Mouse (Mus musculus): ENCODE measurements around the gene Cox14. TPM values are rescaled to one million over a fixed set of nuclear protein-coding genes. Genes with fewer than 3 reads are reported as not detected.
"Not testable (repeated sequence)": the region's sequence is repeated elsewhere in the genome, so short reads cannot be mapped to it uniquely, and the experiment has no call there.

Cox14 gene
- polyA plus RNA-seq, 1 experiment from 2014 or later: 80.5 TPM

DNA sequence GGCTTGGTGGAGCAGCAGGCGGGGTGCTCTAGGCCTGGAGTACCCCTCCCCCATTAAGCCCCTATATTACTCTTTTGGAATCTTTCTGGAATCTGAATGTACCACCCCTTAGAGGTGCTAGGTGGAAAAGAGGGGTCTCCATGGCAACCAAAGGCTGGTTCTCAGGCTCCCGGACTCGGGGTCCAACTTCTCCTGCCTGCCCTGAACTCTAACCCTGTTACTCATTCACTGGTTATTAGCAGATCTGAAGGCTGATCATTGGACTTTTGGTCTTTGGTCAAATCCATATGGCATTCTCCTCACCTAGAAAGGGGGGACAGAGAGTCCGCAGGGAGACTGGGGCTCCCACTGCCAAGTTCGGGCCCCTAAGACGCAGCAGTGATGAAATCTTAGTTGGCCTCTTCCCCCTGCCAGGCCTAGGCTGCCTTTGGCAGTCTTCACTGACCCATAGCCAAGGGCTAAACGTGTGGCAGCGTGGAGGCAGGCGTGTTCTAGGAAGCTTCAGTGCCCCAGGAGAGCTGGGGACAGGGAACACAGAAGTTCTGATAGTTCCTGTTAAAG lies 6.9 kb upstream of the Cox14 start:
- Histone ChIP-seq H3K9me3 (replicated peaks) (no peaks in the 10 kb centered on the region), H3K4me1 (replicated peaks) (peaks cover 44% of the 10 kb centered on the region), H3K4me3 (replicated peaks) (peak overlapping the region; percentile 27; the same call in 1 of the 2 replicates), H3K4me2 (peak overlapping the region; percentile 34), H3K27me3 (no peaks in the 10 kb centered on the region), H3K36me3 (peaks cover 13% of the 10 kb centered on the region), H3K27ac (peak overlapping the region; percentile 63), H3K9ac (no peak overlapping the region)
- no peak for ATAC-seq (ENCODE audit: low read depth)
- 65% methylated on average over 9 of the region's 9 CpGs for WGBS (ENCODE audit: insufficient replicate concordance)
- DNase-seq: no peak

DNA sequence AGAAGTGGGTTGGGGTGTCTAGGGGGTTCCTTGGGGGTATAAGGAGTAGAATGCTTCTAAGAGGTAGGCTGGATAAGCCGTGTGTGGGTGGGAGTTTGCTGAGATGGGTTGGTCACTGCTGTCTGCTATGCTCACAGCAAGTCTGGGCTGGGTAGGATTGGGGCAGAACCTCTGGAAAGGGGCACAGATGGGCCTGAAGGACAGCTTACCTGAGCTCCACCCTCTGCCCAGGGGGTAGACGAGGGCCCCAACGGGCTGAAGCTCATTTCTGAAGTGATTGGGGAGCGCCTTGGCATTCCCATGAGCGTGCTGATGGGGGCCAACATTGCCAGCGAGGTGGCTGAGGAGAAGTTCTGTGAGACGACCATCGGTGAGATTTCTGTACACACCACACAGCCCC lies 5.6 kb upstream of the Cox14 start:
- WGBS (ENCODE audit: insufficient replicate concordance): 59% methylated on average over 8 of the region's 8 CpGs
- H3K9ac ChIP-seq: no peak overlapping the region
- peaks cover 57% of the 10 kb centered on the region for H3K4me1 ChIP-seq (replicated peaks)
- ATAC-seq (ENCODE audit: low read depth): no peak
- no peak overlapping the region for H3K4me3 ChIP-seq (replicated peaks)
- H3K27me3 ChIP-seq: no peaks in the 10 kb centered on the region; the same call in 1 of the 2 replicates
- H3K27ac ChIP-seq: no peak overlapping the region
- DNase-seq: no peak
- no peak overlapping the region for H3K4me2 ChIP-seq
- no peaks in the 10 kb centered on the region for H3K9me3 ChIP-seq (replicated peaks)
- H3K36me3 ChIP-seq: peaks cover 6% of the 10 kb centered on the region; the same call in 1 of the 2 replicates

DNA sequence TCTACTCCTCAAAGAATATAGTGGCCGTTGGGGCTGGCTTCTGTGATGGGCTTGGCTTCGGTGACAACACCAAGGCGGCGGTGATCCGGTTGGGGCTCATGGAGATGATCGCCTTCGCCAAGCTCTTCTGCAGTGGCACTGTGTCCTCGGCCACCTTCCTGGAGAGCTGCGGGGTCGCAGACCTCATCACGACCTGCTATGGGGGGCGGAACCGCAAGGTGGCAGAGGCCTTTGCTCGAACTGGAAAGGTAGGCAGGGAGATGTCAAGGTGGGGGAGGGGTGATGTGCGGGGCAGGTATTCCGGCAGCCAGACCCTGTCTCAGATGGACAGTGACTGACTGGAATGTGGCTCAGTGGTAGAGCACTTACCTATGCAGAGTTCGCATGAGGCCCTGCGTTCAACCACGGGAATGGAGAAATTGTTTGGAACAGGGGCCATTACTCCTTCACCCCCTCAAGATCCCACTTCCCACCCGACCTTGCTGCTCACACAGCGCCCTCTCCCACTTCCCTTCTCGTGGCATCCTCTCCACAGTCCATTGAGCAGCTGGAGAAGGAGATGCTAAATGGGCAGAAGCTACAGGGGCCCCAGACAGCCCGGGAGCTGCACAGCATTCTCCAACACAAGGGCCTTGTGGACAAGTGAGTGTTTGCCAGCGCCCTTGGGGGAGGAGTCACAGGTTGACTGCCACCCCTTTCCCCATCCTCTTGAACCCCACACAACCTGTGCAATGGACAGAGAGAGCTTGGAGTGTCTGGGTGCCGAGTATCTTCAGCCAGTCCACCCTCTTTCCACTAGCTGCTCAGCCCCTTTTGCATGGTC lies 3.3 kb upstream of the Cox14 start:
- Histone ChIP-seq H3K27ac (no peak overlapping the region), H3K36me3 (peaks cover 6% of the 10 kb centered on the region; the same call in 1 of the 2 replicates), H3K9me3 (replicated peaks) (no peaks in the 10 kb centered on the region), H3K27me3 (no peaks in the 10 kb centered on the region; the same call in 1 of the 2 replicates), H3K4me1 (replicated peaks) (peaks cover 52% of the 10 kb centered on the region), H3K9ac (no peak overlapping the region; the same call in 1 of the 2 replicates), H3K4me3 (replicated peaks) (no peak overlapping the region), H3K4me2 (no peak overlapping the region)
- DNase-seq (no peak), ATAC-seq (ENCODE audit: low read depth) (no peak)
- 66% methylated on average over 25 of the region's 25 CpGs for WGBS (ENCODE audit: insufficient replicate concordance)

DNA sequence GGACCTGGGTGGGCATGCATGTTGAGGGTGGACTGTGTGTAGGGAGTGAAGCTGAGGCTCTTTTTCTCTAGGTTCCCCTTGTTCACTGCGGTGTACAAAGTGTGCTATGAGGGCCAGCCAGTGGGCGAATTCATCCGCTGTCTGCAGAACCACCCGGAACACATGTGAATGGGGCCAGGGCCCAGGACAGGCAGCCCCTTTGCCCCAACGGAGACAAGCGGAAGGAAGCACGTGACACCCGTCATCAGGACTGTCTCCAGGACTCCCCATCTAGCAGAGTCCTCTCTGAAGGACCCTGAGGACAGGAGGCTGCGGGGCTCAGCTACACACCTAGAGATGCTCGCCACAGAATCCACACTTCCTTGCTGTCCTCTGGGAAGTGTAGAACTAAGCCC lies 2.3 kb upstream of the Cox14 start:
- H3K9me3 ChIP-seq (replicated peaks): no peaks in the 10 kb centered on the region
- peak overlapping the region; percentile 77 for H3K4me2 ChIP-seq
- H3K9ac ChIP-seq: peak overlapping the region; percentile 26; the same call in 1 of the 2 replicates
- H3K4me1 ChIP-seq (replicated peaks): peaks cover 53% of the 10 kb centered on the region
- H3K27me3 ChIP-seq: no peaks in the 10 kb centered on the region; the same call in 1 of the 2 replicates
- ATAC-seq (ENCODE audit: low read depth) (no peak), DNase-seq (no peak)
- peaks cover 15% of the 10 kb centered on the region for H3K36me3 ChIP-seq
- WGBS (ENCODE audit: insufficient replicate concordance): 36% methylated on average over 10 of the region's 10 CpGs
- peak overlapping the region; percentile 86 for H3K27ac ChIP-seq
- H3K4me3 ChIP-seq (replicated peaks): no peak overlapping the region

DNA sequence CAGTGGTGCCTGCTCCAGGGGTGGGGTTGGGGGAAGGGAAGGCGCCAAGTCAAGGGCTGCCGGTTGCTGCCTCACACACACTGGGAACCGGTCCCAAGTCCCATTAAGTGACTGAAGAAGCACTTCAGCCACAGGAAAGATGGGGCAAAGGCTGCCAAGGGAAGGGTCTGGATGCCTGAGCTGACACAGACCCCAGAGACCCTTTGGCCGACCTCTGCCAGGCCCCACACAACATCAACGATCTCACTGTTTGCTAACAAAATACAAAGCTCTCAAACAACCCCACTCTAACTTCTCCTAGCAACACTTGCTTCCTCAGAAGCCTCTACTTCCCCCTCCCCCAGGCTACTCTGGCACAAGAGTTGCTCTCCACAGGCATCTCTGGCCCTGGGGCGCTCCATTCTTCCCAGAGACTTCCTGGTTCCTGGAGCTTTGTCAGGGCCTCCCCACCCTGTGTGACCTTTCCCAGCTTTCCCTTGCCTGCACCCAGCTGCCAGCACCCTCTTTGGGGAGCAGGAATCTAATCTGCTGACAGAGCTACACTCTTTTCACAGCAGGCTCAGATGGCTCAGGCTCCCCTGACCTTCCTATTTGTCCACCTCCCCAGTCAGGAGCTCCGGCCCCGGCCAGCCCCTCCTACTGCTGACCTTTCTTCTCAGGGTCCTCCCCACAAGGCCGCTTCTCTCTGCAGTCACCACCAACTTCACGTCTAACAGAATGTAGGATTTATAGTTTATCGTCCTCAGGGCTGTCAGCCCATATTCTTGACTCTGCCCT lies 1.7 kb upstream of the Cox14 start:
- Histone ChIP-seq H3K4me2 (peak overlapping the region; percentile 77), H3K27me3 (no peaks in the 10 kb centered on the region; the same call in 1 of the 2 replicates), H3K9ac (peak overlapping the region; percentile 54; the same call in 1 of the 2 replicates), H3K4me3 (replicated peaks) (no peak overlapping the region; the same call in 1 of the 2 replicates), H3K36me3 (peaks cover 21% of the 10 kb centered on the region), H3K27ac (peak overlapping the region; percentile 86), H3K4me1 (replicated peaks) (peaks cover 53% of the 10 kb centered on the region), H3K9me3 (replicated peaks) (peaks cover 2% of the 10 kb centered on the region; the same call in 1 of the 2 replicates)
- no peak for DNase-seq
- WGBS (ENCODE audit: insufficient replicate concordance): 31% methylated on average over 11 of the region's 11 CpGs
- ATAC-seq (ENCODE audit: low read depth): no peak

DNA sequence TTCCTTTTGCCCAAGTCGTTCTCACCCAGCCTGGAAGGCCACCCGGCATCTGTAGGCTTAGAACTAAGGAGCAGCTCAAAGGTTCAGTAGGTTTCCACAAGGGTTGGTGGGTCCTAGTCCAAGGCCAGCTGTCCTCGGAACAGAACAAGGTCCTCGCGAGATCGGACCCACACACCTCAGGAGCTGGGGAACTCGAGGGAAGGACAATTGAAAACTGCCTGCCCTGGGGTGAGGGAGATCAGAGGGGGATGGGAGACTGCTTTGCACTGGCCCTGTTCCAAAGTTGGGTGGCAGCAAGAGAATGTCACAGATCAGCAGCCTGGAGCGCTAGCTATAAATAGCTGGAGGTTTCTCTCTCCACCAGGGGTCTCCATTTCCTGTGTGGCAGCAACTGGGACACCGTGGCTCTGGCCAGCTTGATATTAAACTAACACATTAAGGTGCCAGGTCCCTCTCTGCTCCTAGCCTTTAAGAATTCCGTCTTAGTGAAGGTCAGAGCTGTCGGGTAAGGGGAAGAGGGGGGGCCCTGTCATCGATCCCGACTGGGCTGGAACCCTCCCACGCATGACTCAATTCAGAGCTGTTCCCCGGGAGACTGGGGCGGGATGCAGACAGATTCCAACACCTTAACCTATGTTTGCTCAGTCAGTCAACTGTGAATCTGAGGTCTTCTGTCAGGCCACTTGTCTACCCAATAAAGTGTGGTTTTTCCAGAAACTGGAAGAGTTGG lies 961 bp upstream of the Cox14 start:
- H3K36me3 ChIP-seq: peaks cover 28% of the 10 kb centered on the region
- peak overlapping the region; percentile 77 for H3K4me2 ChIP-seq
- peaks cover 51% of the 10 kb centered on the region for H3K4me1 ChIP-seq (replicated peaks)
- H3K9me3 ChIP-seq (replicated peaks): peaks cover 6% of the 10 kb centered on the region; the same call in 1 of the 2 replicates
- H3K9ac ChIP-seq: peak overlapping the region; percentile 54
- DNase-seq (peak; percentile 47), ATAC-seq (ENCODE audit: low read depth) (no peak)
- 13% methylated on average over 16 of the region's 16 CpGs for WGBS (ENCODE audit: insufficient replicate concordance)
- H3K27me3 ChIP-seq: no peaks in the 10 kb centered on the region; the same call in 1 of the 2 replicates
- peak overlapping the region; percentile 83 for H3K4me3 ChIP-seq (replicated peaks)
- peak overlapping the region; percentile 86 for H3K27ac ChIP-seq

DNA sequence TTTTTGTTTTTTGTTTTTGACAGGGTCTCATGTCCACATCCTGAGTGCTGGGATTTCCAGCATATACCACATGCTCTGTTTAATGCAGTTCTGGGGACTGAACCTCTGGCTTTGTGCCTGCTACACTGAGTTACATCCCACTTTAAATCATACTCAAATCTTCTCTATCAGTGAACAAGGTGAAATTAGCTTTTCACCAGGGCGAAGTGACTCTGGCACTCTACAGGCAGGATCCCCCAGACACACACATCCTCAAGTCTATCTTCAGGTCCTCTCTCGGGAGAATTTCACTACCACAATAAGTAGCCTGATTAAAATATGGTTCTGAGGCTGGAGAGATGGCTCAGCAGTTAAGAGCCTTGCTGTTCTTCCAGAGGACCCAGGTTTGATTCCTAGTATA lies 1.1 kb downstream of the Cox14 start:
- no peaks in the 10 kb centered on the region; the same call in 1 of the 2 replicates for H3K27me3 ChIP-seq
- peak overlapping the region; percentile 87 for H3K9ac ChIP-seq
- H3K4me1 ChIP-seq (replicated peaks): peaks cover 51% of the 10 kb centered on the region
- peaks cover 6% of the 10 kb centered on the region; the same call in 1 of the 2 replicates for H3K9me3 ChIP-seq (replicated peaks)
- peak overlapping the region; percentile 77 for H3K4me2 ChIP-seq
- DNase-seq (no peak), ATAC-seq (ENCODE audit: low read depth) (no peak)
- 69% methylated on average over 2 of the region's 2 CpGs for WGBS (ENCODE audit: insufficient replicate concordance)
- peaks cover 25% of the 10 kb centered on the region for H3K36me3 ChIP-seq
- H3K4me3 ChIP-seq (replicated peaks): peak overlapping the region; percentile 83
- H3K27ac ChIP-seq: no peak overlapping the region

DNA sequence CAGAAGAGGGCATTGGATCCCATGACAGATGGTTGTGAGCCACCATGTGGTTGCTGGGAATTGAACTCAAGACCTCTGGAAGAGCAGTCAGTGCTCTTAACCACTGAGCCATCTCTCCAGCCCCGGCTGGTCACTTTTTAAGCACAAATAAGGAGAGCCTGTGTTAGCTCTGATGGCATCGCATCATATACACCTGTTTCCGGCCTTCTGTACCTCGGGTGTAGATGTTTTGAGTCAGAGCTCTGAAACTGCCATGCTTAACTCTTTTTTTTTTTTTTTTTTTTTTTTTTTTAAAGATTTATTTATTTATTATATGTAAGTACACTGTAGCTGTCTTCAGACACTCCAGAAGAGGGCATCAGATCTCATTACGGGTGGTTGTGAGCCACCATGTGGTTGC lies 1.6 kb downstream of the Cox14 start:
- not testable (repeated sequence) for H3K27ac ChIP-seq; DNase-seq; H3K27me3 ChIP-seq; H3K9me3 ChIP-seq (replicated peaks); H3K9ac ChIP-seq; ATAC-seq (ENCODE audit: low read depth)
- WGBS (ENCODE audit: insufficient replicate concordance): 84% methylated on average over 4 of the region's 5 CpGs
- H3K36me3 ChIP-seq: peaks cover 25% of the 10 kb centered on the region
- H3K4me2 ChIP-seq: 0 out of 2 replicates have a peak overlapping the region, but pooled peaks have one; percentile 77
- H3K4me3 ChIP-seq (replicated peaks): peak overlapping the region; percentile 83; the same call in 1 of the 2 replicates
- peaks cover 47% of the 10 kb centered on the region for H3K4me1 ChIP-seq (replicated peaks)

DNA sequence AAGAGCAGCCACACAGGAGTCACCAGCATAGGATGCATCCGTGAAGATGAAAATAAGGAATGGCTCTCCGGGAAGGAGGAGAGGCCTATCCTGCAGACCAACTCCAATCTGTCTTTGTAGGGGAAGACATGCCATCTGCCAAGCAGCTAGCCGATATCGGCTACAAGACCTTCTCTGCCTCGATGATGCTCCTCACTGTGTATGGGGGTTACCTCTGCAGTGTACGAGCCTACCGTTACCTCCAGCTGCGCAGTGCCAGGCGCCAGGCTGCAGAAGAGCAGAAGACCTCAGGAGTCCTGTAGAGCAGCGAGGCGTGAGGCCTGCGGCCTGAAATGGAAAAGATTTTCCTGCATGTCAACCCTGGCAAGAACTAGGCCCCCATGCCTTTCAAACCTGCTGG lies 2.1 kb downstream of the Cox14 start:
- ATAC-seq (ENCODE audit: low read depth) (no peak), DNase-seq (no peak)
- peaks cover 42% of the 10 kb centered on the region for H3K4me1 ChIP-seq (replicated peaks)
- no peak overlapping the region for H3K9ac ChIP-seq
- H3K9me3 ChIP-seq (replicated peaks): peaks cover 6% of the 10 kb centered on the region; the same call in 1 of the 2 replicates
- 90% methylated on average over 12 of the region's 12 CpGs for WGBS (ENCODE audit: insufficient replicate concordance)
- peaks cover 25% of the 10 kb centered on the region for H3K36me3 ChIP-seq
- no peaks in the 10 kb centered on the region; the same call in 1 of the 2 replicates for H3K27me3 ChIP-seq
- H3K27ac ChIP-seq: no peak overlapping the region
- no peak overlapping the region for H3K4me2 ChIP-seq
- no peak overlapping the region for H3K4me3 ChIP-seq (replicated peaks)

DNA sequence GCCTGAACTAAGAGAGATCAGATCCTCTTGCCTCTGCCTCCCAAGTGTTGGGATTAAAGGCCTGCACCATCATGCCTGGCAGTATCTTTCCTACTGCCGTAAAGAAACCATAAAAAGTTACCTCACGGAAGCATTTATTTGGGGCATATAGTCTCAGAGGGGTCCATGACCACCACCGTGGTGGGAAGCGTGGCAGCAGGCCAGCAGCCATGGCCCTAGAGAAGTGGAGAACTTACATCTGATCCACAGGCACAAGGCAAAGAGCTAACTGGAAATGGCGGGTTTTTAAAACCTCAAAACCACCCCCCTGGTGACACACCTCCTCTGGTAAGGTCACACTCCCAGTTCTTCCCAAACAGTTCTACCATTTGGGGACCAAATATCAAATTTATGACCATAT lies 2.8 kb downstream of the Cox14 start:
- peaks cover 35% of the 10 kb centered on the region for H3K4me1 ChIP-seq (replicated peaks)
- H3K36me3 ChIP-seq: peaks cover 25% of the 10 kb centered on the region
- H3K27me3 ChIP-seq: no peaks in the 10 kb centered on the region; the same call in 1 of the 2 replicates
- no peak overlapping the region for H3K4me3 ChIP-seq (replicated peaks)
- WGBS (ENCODE audit: insufficient replicate concordance): 88% methylated on average over 5 of the region's 5 CpGs
- H3K27ac ChIP-seq: no peak overlapping the region
- peaks cover 6% of the 10 kb centered on the region; the same call in 1 of the 2 replicates for H3K9me3 ChIP-seq (replicated peaks)
- ATAC-seq (ENCODE audit: low read depth) (no peak), DNase-seq (no peak)
- no peak overlapping the region for H3K9ac ChIP-seq
- H3K4me2 ChIP-seq: no peak overlapping the region
